Mouse (Mus musculus) large intestine, adult 2 months (tissue): ENCODE measurements around the gene Cfap73. TPM values are rescaled to one million over a fixed set of nuclear protein-coding genes. Genes with fewer than 3 reads are reported as not detected.

Source experiments
- DNase-seq: peaks from one replicate; pipeline ENCODE4 v3.0.0-alpha.2; 2012; ENCODE audit warnings: low read depth, low spot score
- WGBS: fragments of 180-500 bp; shearing (Covaris S2); methylation state at CpG from one replicate; pipeline ENCODE4 v1.1.7; 2018; 5-methylcytosine and 5-hydroxymethylcytosine counted together
- polyA plus RNA-seq: library from polyadenylated mRNA; depleted of rRNA; stranded (reverse); fragments of >200 nt; gene quantifications from 2 replicates; pipeline ENCODE4 v1.2.3, GENCODE M21; 2012; rRNA removed

Cfap73 gene
- polyA plus RNA-seq, 1 experiment, result not detected

DNA sequence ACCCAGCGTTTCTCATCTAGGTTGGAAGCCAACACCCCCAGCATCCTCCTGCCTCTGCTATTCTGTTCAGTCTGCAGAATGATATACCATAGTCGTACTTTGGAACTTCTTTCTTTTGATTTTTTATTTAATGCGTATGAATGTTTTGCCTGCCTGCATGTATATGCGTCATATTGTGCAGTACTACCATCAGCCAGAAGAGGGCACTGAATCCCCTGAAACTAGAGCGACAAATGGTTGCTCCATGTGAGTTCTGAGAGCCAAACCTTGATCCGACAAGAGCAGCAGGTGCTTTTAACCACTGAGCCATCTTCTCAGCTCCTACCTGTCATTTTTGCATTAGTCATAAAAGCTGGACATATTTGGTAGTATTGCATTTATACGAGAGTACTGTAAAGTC, 41.9 kb downstream of the Cfap73 start:
- DNase-seq, result no peak

DNA sequence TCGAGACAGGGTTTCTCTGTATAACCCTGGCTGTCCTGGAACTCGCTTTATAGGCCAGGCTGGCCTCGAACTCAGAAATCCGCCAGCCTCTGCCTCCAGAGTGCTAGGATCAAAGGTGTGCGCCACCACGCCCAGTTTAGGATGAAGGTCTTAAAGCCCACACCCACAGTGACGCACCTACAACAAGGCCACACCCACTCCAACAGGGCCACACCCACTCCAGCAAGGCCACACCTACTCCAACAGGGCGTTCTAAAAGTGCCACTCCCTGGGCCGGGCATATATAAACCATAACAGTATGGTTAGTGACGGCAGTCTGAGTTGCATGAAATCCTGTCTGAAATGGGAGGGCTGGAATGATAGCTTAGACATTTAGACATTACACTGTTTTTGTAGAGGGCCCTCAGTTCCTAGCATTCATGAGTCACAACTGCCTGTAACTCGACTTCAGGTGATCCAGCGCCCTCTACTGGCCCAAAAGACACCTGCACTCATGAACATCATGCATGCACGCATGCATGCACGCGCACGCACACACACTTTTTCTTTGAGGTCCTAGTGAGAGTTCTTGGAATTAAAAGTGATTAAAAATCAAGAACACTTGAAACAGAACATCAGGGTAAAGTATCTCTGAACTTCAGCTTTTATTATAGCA, 43.6 kb downstream of the Cfap73 start:
- DNase-seq, result peak; percentile 54
- WGBS, result 51% methylated on average over 16 of the region's 16 CpGs

More for the DNA sequence above, 41.9 kb downstream of the Cfap73 start:
- 75% methylated on average over 7 of the region's 7 CpGs for WGBS

DNA sequence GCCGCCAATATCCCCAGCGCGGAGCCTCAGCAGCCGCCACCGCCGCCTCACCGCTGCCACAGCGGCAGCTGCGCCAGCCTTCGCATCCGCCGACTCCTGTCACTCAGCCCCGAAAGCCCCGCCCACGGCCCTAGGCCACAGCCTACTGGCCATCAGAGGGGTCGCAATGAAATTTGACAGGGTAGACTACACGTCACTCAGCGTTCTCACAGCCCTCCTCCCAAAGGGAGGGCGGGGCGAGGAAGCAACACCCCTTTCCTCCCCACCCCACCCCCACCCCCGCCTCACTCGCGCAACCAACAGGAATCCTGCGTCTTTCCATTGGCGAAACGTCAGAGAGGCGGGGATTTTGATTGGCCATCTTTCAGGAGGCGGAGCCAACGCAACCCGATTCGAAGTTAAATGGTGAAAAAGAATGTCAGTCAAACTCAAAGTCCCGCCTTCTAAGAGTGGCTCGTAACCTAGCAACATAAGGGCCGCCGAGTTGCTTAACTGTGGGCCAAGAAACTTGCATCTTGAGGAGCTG, 45.4 kb downstream of the Cfap73 start, which contains the start of the genes Tpcn1 and Iqcd:
TSS of gene Tpcn1 (minus strand) at position 105 of the 526 bp plus-strand sequence.
TSS of gene Iqcd (plus strand) at position 448 of the 526 bp plus-strand sequence.
- WGBS, result 2% methylated on average over 35 of the region's 35 CpGs

DNA sequence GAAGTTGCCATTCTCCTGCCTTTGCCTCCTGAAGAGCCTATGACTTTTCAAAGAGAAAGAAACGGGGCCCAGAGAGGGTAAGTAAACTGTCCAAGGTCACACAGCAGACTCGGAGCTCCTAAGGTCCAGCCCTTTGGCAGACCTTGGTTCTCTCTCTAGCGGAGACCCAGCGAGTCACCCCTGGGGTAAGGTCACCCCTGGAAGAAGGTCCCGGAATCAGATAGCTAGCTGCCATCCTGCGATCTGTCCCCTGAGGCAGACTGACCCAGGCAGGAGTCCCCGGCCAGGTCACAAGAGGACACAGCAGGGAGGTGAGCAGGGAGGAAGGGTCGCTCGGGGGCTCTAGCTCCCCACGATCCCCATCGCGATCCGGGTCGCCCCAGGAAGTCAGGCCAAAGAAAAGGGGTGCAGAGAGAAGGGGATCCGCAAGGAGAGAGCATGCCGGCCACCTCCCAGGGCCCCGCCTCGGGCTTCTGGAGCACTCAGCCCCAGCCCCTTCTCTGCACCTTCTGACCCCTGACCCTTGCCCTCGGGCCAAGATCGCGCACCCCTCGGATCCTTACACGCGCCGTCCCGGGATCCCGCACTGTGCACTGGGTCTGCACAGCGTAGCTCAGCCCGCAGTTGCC, 46.0 kb downstream of the Cfap73 start:
- DNase-seq, result no peak
- WGBS, result under 1% methylated on average over 29 of the region's 29 CpGs

More for the DNA sequence above, 45.4 kb downstream of the Cfap73 start, which contains the start of the genes Tpcn1 and Iqcd:
- DNase-seq, result peak; percentile 98

DNA sequence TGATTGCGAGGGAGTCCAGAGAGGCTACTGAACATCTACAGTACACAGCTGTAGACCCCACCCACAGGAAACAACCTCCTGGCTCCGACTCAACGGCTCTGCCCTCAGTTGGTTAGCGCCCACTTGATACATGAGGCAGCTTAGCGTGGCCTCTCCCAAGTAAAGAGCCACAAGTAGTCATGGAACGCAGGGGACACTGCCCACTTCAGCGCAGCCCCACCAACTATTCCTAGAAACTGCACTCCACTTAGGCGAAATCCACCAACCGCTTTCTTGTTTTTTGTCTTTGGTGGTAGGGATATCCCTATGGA, 46.5 kb downstream of the Cfap73 start:
- WGBS, result 6% methylated on average over 9 of the region's 9 CpGs
- peak; percentile 62 for DNase-seq

DNA sequence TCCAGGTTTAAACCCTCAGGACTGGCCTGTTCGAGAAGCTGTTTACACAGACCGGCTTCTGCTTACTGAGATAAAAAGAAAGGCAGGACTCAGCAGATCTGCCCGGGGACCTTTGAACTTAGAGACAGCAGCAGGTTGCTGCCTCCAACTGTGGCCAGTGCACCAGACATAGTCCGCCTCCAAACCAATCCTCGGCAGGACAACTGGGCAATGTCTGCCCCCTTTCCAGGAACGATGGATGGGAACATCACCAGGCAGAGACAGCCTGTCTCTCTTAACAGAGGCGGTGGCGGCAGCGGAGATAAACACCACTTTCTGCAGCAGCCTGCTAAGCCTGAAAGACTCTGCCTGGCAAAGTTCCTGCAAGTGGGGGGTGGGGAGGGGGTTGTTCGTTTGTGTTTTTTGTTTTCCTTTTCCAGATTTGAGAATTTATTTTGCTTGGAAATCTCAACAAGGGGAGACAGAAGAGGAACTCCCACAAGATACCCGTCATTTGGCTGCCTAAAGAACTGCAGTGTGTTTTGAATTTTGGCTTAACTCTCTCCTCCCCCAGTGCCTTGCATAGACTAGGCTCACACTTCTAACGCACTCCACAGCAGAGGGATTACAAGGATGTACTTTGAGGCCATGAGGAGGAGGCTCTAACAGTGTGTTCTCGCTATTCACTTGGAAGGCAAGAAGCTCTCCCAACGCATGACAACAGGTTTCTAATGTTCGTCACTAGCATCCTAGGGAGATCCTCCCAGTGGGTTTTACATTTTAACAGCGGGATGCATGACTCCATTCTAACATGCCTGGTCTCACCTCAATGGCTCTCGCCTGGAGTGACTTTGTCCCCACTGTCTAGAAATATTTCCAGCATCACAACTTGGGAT, 47.1 kb downstream of the Cfap73 start:
- WGBS, result 5% methylated on average over 17 of the region's 17 CpGs
- no peak for DNase-seq

DNA sequence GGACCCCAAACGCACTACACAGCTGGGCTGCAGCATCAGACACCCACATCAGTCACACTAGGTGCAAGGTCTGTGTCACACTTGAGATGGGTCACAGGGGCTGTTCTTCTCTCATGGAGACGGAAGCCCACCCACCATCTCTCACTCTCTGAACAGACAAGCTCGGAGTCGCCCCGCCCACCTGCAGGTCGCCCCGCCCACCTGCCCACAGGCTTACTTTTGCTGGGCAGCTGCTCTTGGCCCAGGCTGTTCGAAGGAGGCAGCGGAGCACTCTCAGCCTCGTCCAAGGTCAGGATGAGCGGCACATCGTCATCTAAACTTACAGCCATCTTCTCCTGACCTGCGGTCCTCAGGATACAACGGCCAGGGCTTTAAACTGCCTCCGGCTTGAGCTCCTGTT, 49.1 kb downstream of the Cfap73 start:
- WGBS, result 66% methylated on average over 15 of the region's 15 CpGs
- DNase-seq, result no peak

DNA sequence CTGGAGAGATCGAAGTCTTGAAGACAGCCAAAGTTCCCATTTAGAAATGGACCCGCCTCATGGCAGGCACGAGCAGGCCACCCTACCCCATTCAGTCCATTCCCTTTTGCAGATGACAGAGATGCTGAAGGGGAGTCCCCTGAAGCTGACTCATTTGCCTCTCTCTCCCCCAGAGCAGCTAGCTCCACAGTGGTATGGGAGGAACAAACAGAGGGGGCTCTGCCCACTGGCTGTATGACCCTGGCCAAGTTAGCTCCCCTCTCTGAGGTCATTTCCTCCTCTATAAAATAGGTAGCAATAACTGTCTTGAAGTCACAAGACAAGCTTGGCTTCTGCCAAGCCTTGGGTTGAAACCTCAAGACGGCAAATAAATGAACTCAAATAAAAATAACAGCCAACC, 50.5 kb downstream of the Cfap73 start:
- no peak for DNase-seq
- 49% methylated on average over 4 of the region's 4 CpGs for WGBS

DNA sequence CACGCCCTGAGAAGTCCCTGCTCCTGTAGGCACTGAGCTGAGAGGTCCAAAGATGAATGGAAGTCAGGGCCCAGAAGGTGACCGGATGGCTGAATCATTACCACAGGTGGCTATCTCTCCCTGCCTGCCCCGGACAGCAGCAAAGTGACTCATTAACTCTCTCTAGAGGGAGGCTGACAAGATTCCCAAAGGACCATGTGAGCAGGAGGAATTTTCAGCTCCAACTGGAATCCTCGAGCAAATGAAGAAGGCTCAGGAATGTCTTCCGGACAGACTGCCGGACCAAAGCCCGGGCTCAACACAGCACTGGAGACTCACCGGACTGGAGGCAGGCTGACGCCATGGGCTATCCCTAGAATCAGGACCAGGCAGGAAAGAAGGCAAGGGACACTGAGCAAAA, 52.0 kb downstream of the Cfap73 start:
- DNase-seq, result no peak
- WGBS, result 72% methylated on average over 9 of the region's 9 CpGs

DNA sequence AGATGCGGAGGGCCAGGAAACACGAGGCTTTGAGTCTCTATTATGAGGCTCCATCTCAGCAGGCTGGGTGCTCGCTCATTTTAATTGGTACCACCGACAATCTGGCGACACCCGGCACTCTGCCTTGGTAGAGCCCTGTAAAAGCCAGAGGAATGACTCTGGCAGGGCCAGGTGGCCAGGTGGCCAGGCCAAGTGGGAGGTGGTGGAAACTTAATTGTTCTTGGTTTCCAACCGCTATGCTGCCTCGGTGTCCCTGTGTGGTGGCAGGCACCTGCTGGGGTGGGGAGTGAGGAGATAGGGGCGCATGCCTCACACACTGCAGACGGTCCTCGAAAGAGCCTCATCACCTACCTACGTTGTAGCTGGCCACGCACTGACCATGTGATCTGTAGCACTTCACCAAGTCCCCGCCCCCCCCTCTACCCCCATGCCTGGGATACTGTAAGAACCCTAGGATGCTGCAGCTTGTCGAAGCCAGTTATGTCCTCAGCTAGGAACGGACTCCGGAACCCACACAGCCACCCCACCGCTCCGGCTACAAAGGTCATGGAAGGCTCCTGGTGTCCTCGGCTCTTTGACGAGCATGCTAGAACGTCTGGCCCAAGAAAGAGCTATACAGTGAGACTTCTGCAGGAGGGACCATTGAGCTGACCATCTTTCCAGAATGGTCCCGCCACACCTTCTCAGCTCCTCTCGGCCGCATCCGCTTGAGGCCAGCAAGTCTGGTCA, 54.0 kb downstream of the Cfap73 start:
- DNase-seq, result no peak
- 60% methylated on average over 26 of the region's 26 CpGs for WGBS

DNA sequence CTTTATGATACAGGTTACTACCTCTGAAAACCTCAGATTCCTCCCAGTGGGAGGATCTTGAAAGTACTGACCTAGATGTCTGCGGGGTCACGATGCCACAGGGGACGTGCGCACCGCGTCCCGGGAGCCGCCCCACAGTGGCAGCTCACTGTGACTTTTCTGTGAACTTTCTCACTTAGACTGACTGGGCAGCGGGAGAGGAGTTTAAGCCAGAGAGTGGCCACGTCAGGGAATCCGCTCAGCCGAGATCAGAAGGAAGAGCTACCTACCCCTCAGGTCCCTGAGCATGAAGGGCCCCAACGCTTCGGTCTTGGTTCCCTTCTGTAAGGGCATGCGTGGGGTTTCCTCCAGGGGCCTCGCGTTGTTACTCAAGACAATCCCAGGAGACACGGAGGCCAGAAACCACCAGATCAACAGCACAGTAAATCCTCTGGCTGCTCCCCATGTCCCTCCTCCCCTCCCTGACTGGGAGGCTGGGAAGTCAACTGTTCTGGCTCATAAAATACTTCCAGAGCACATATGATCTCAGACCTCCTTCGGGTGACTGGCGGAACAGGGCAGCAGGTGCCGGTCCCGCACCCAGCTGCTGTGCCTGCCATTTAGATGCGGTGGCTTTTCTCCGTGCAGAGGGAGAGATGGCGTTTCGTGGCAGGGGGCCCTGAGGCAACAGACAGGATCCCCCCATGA, 54.7 kb downstream of the Cfap73 start:
- WGBS, result 5% methylated on average over 26 of the region's 26 CpGs
- DNase-seq, result no peak

DNA sequence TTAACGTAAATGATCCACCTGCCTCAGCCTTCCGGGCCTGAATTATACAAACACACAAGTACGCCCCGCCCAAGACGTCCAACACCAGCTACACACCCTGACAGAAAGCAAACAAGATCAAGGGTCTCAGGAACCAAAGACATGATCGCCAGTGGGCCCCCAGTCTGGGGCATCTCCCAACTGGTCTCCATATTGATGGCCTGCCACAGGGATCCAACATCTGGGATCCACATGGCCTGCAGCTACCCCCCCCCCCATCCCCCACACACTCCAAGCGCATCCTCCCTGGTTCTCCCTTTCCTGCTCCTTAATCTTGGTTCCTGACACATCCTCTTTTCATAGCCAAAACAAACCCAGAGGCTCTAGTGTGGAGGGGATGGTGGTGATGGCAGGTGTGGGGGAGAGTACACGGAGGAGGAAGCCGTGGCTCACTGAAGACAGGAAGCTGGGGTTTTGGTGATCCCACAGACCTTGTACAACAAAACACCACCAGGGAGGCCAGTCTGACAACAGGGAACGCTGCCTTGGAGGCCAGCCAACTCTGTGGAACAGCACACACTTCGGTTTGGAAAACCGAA, 55.4 kb downstream of the Cfap73 start:
- DNase-seq, result no peak
- WGBS, result 13% methylated on average over 12 of the region's 12 CpGs

Other genes starting within 250 kb of the Cfap73 start
- gene Lhx5, start 202.5 kb downstream of the Cfap73 start, polyA plus RNA-seq, result 0.10 and 0.16 TPM in 2 replicates
- 23.2 and 28.2 TPM in 2 replicates for gene Sdsl, start 161.4 kb downstream of the Cfap73 start, polyA plus RNA-seq
- gene Sds, start 157.7 kb downstream of the Cfap73 start, polyA plus RNA-seq, result not detected in 2 replicates
- 13.9 and 14.6 TPM in 2 replicates for gene Plbd2, start 130.6 kb downstream of the Cfap73 start, polyA plus RNA-seq
- gene Slc8b1, start 123.1 kb downstream of the Cfap73 start, polyA plus RNA-seq, result 10.9 and 13.0 TPM in 2 replicates
- 41.7 and 63.5 TPM in 2 replicates for gene Tpcn1, start 45.6 kb downstream of the Cfap73 start, polyA plus RNA-seq
- gene Iqcd, start 45.2 kb downstream of the Cfap73 start, polyA plus RNA-seq, result 0.40 and 0.41 TPM in 2 replicates
- 12.4 and 13.2 TPM in 2 replicates for gene Rita1, start 21.6 kb downstream of the Cfap73 start, polyA plus RNA-seq
- gene Ddx54, start 21.5 kb downstream of the Cfap73 start, polyA plus RNA-seq, result 35.2 and 40.2 TPM in 2 replicates
- 0.79 and 1.2 TPM in 2 replicates for gene Rasal1, start 14.6 kb upstream of the Cfap73 start, polyA plus RNA-seq
- 19.7 and 20.8 TPM in 2 replicates for gene Dtx1, start 77.7 kb upstream of the Cfap73 start, polyA plus RNA-seq
- gene Oas2, start 115.6 kb upstream of the Cfap73 start, polyA plus RNA-seq, result 3.9 and 6.4 TPM in 2 replicates
- gene Oas3, start 143.4 kb upstream of the Cfap73 start, polyA plus RNA-seq, result 10.9 and 36.1 TPM in 2 replicates
- gene Oas1e, start 161.3 kb upstream of the Cfap73 start, polyA plus RNA-seq, result 0.06 and 0.75 TPM in 2 replicates
- gene Oas1c, start 178.3 kb upstream of the Cfap73 start, polyA plus RNA-seq, result 1.5 and 1.7 TPM in 2 replicates
- 0.62 and 1.3 TPM in 2 replicates for gene Oas1f, start 213.1 kb upstream of the Cfap73 start, polyA plus RNA-seq
- gene Oas1h, start 227.2 kb upstream of the Cfap73 start, polyA plus RNA-seq, result not detected in 2 replicates